Mouse (Mus musculus): ENCODE results near the gene Ppp1r3e. TPM values are rescaled to one million over a fixed set of nuclear protein-coding genes. Genes with fewer than 3 reads are reported as not detected.

Ppp1r3e gene
- polyA plus RNA-seq, 1 experiment from 2014 or later: 0.68 TPM

GRCm38 (mm10) chr14:54912109-54912850 lies 34.9 kb upstream of the Ppp1r3e start:
- Histone ChIP-seq H3K9ac (ENCODE audit: low read length) (peak overlapping the region; percentile 95), H3K4me3 (ENCODE audit: low read depth, low read length) (peak overlapping the region; percentile 93), H3K36me3 (ENCODE audit: control insufficient read depth, insufficient read depth, low read length) (peaks cover 12% of the 10 kb centered on the region), H3K4me2 (peak overlapping the region; percentile 100), H3K27me3 (ENCODE audit: control insufficient read depth, insufficient read depth, low read length) (no peaks in the 10 kb centered on the region), H3K9me3 (ENCODE audit: control insufficient read depth, low read length) (no peaks in the 10 kb centered on the region), H3K4me1 (ENCODE audit: control insufficient read depth, insufficient read depth, low read length) (peaks cover 14% of the 10 kb centered on the region), H3K27ac (ENCODE audit: low read depth, low read length) (peak overlapping the region; percentile 61)
- ATAC-seq (ENCODE audit: low FRiP score) (peak; percentile 62), DNase-seq (ENCODE audit: low spot score, missing footprints) (peak; percentile 90)
- 2% methylated on average over 68 of the region's 69 CpGs for WGBS

GRCm38 (mm10) chr14:54908682-54909081 lies 31.3 kb upstream of the Ppp1r3e start:
- H3K9me3 ChIP-seq (ENCODE audit: control insufficient read depth, low read length): no peaks in the 10 kb centered on the region
- no peak overlapping the region for H3K4me2 ChIP-seq
- 91% methylated on average over 7 of the region's 7 CpGs for WGBS
- peaks cover 13% of the 10 kb centered on the region for H3K4me1 ChIP-seq (ENCODE audit: control insufficient read depth, insufficient read depth, low read length)
- no peak overlapping the region for H3K9ac ChIP-seq (ENCODE audit: low read length)
- DNase-seq (ENCODE audit: low spot score, missing footprints) (no peak), ATAC-seq (ENCODE audit: low FRiP score) (no peak)
- H3K27me3 ChIP-seq (ENCODE audit: control insufficient read depth, insufficient read depth, low read length): no peaks in the 10 kb centered on the region
- H3K36me3 ChIP-seq (ENCODE audit: control insufficient read depth, insufficient read depth, low read length): peaks cover 13% of the 10 kb centered on the region
- no peak overlapping the region for H3K4me3 ChIP-seq (ENCODE audit: low read depth, low read length)
- H3K27ac ChIP-seq (ENCODE audit: low read depth, low read length): no peak overlapping the region

- no peaks in the 10 kb centered on the region for H3K9me3 ChIP-seq (ENCODE audit: control insufficient read depth, low read length)
- ATAC-seq (ENCODE audit: low FRiP score): no peak
- no peak overlapping the region for H3K4me3 ChIP-seq (ENCODE audit: low read depth, low read length)
- no peak overlapping the region for H3K4me2 ChIP-seq
- no peaks in the 10 kb centered on the region for H3K27me3 ChIP-seq (ENCODE audit: control insufficient read depth, insufficient read depth, low read length)
- DNase-seq (ENCODE audit: low spot score, missing footprints): no peak
- WGBS: 88% methylated on average over 4 of the region's 4 CpGs
- no peak overlapping the region for H3K27ac ChIP-seq (ENCODE audit: low read depth, low read length)
- peaks cover 4% of the 10 kb centered on the region for H3K36me3 ChIP-seq (ENCODE audit: control insufficient read depth, insufficient read depth, low read length)
- H3K9ac ChIP-seq (ENCODE audit: low read length): no peak overlapping the region
- no peaks in the 10 kb centered on the region for H3K4me1 ChIP-seq (ENCODE audit: control insufficient read depth, insufficient read depth, low read length)
These were observed 26.3 kb upstream of the Ppp1r3e start for GRCm38 (mm10) chr14:54903641-54904040.

- Histone ChIP-seq H3K4me1 (ENCODE audit: control insufficient read depth, insufficient read depth, low read length) (peaks cover 6% of the 10 kb centered on the region; the same call in 1 of the 2 replicates), H3K27ac (ENCODE audit: low read depth, low read length) (no peak overlapping the region)
- 1% methylated on average over 3 of the region's 3 CpGs for WGBS
These were observed 23.0 kb upstream of the Ppp1r3e start for GRCm38 (mm10) chr14:54900383-54900782.

GRCm38 (mm10) chr14:54897445-54897844 lies 20.1 kb upstream of the Ppp1r3e start:
- H3K27me3 ChIP-seq (ENCODE audit: control insufficient read depth, insufficient read depth, low read length): no peaks in the 10 kb centered on the region
- ATAC-seq (ENCODE audit: low FRiP score): no peak
- no peak overlapping the region for H3K27ac ChIP-seq (ENCODE audit: low read depth, low read length)
- no peak overlapping the region for H3K4me2 ChIP-seq
- DNase-seq (ENCODE audit: low spot score, missing footprints): no peak
- H3K36me3 ChIP-seq (ENCODE audit: control insufficient read depth, insufficient read depth, low read length): peaks cover 20% of the 10 kb centered on the region
- H3K9ac ChIP-seq (ENCODE audit: low read length): no peak overlapping the region
- 73% methylated on average over 2 of the region's 2 CpGs for WGBS
- H3K4me3 ChIP-seq (ENCODE audit: low read depth, low read length): no peak overlapping the region
- peaks cover 12% of the 10 kb centered on the region; the same call in 1 of the 2 replicates for H3K4me1 ChIP-seq (ENCODE audit: control insufficient read depth, insufficient read depth, low read length)
- H3K9me3 ChIP-seq (ENCODE audit: control insufficient read depth, low read length): no peaks in the 10 kb centered on the region

More at GRCm38 (mm10) chr14:54900383-54900782, 23.0 kb upstream of the Ppp1r3e start:
- H3K4me2 ChIP-seq: no peak overlapping the region
- peaks cover 20% of the 10 kb centered on the region for H3K36me3 ChIP-seq (ENCODE audit: control insufficient read depth, insufficient read depth, low read length)
- H3K9me3 ChIP-seq (ENCODE audit: control insufficient read depth, low read length): no peaks in the 10 kb centered on the region
- no peak overlapping the region for H3K9ac ChIP-seq (ENCODE audit: low read length)
- DNase-seq (ENCODE audit: low spot score, missing footprints) (peak; percentile 96), ATAC-seq (ENCODE audit: low FRiP score) (peak; percentile 67)
- H3K27me3 ChIP-seq (ENCODE audit: control insufficient read depth, insufficient read depth, low read length): no peaks in the 10 kb centered on the region
- H3K4me3 ChIP-seq (ENCODE audit: low read depth, low read length): no peak overlapping the region

- no peaks in the 10 kb centered on the region for H3K9me3 ChIP-seq (ENCODE audit: control insufficient read depth, low read length)
- H3K4me2 ChIP-seq: peak overlapping the region; percentile 78
- H3K4me3 ChIP-seq (ENCODE audit: low read depth, low read length): peak overlapping the region; percentile 99
- WGBS: under 1% methylated on average over 53 of the region's 54 CpGs
- H3K4me1 ChIP-seq (ENCODE audit: control insufficient read depth, insufficient read depth, low read length): peaks cover 12% of the 10 kb centered on the region; the same call in 1 of the 2 replicates
- no peaks in the 10 kb centered on the region for H3K27me3 ChIP-seq (ENCODE audit: control insufficient read depth, insufficient read depth, low read length)
- peak overlapping the region; percentile 100 for H3K9ac ChIP-seq (ENCODE audit: low read length)
- peaks cover 20% of the 10 kb centered on the region for H3K36me3 ChIP-seq (ENCODE audit: control insufficient read depth, insufficient read depth, low read length)
- ATAC-seq (ENCODE audit: low FRiP score) (peak; percentile 66), DNase-seq (ENCODE audit: low spot score, missing footprints) (peak; percentile 96)
- peak overlapping the region; percentile 94 for H3K27ac ChIP-seq (ENCODE audit: low read depth, low read length)
These were observed 17.2 kb upstream of the Ppp1r3e start for GRCm38 (mm10) chr14:54894296-54895151.

- Histone ChIP-seq H3K4me1 (ENCODE audit: control insufficient read depth, insufficient read depth, low read length) (peaks cover 12% of the 10 kb centered on the region; the same call in 1 of the 2 replicates), H3K4me3 (ENCODE audit: low read depth, low read length) (peak overlapping the region; percentile 99), H3K9ac (ENCODE audit: low read length) (peak overlapping the region; percentile 100), H3K4me2 (peak overlapping the region; percentile 78), H3K9me3 (ENCODE audit: control insufficient read depth, low read length) (no peaks in the 10 kb centered on the region), H3K36me3 (ENCODE audit: control insufficient read depth, insufficient read depth, low read length) (peaks cover 20% of the 10 kb centered on the region), H3K27me3 (ENCODE audit: control insufficient read depth, insufficient read depth, low read length) (no peaks in the 10 kb centered on the region), H3K27ac (ENCODE audit: low read depth, low read length) (peak overlapping the region; percentile 94)
- ATAC-seq (ENCODE audit: low FRiP score): peak; percentile 99
- WGBS: under 1% methylated on average over 38 of the region's 38 CpGs
- peak; percentile 99 for DNase-seq (ENCODE audit: low spot score, missing footprints)
These were observed 16.4 kb upstream of the Ppp1r3e start for GRCm38 (mm10) chr14:54893651-54894181.

GRCm38 (mm10) chr14:54892200-54892599 lies 14.8 kb upstream of the Ppp1r3e start, which contains the start of gene Pabpn1:
Gene Pabpn1 (plus strand): TSS chr14:54892500.
- WGBS: 96% methylated on average over 3 of the region's 3 CpGs
- ATAC-seq (ENCODE audit: low FRiP score) (no peak), DNase-seq (ENCODE audit: low spot score, missing footprints) (no peak)
- Histone ChIP-seq H3K9me3 (ENCODE audit: control insufficient read depth, low read length) (no peaks in the 10 kb centered on the region), H3K27ac (ENCODE audit: low read depth, low read length) (peak within 1 kb of the TSS; percentile 72), H3K36me3 (ENCODE audit: control insufficient read depth, insufficient read depth, low read length) (peaks cover 8% of the 10 kb centered on the region), H3K4me2 (peak within 1 kb of the TSS; percentile 50), H3K9ac (ENCODE audit: low read length) (peak within 1 kb of the TSS; percentile 61), H3K4me3 (ENCODE audit: low read depth, low read length) (peak within 1 kb of the TSS; percentile 99), H3K4me1 (ENCODE audit: control insufficient read depth, insufficient read depth, low read length) (peaks cover 12% of the 10 kb centered on the region; the same call in 1 of the 2 replicates), H3K27me3 (ENCODE audit: control insufficient read depth, insufficient read depth, low read length) (no peaks in the 10 kb centered on the region)

All from midbrain, embryonic 11.5 days (tissue).